Mouse (Mus musculus) adrenal gland, postnatal 10 days (tissue): Measurements from ENCODE around the gene Zdhhc23. TPM values are rescaled to one million over a fixed set of nuclear protein-coding genes. Genes with fewer than 3 reads are reported as not detected.

Source experiments
- microRNA-seq: library from miRNA; unstranded; fragments of <30 nt; microRNA quantifications from one replicate; pipeline ENCODE4 v1.2.0, GENCODE M21; 2021
- total RNA-seq, 2 experiments: library from RNA; stranded (reverse); gene quantifications; 2 replicates each; pipeline ENCODE4 v1.2.3; 2021

Zdhhc23 gene
- total RNA-seq, 2 experiments from 2014 or later = 1.5 to 2.2 TPM

Small RNA genes lying within 50 kb of the gene (microRNA-seq; reads per million reads assigned to microRNA genes)
- gene Mir3470b = not detected

Other genes starting within 250 kb of the Zdhhc23 start
- gene Drd3, start 225.8 kb downstream of the Zdhhc23 start, total RNA-seq = not detected
- gene Ccdc191, start 90.0 kb downstream of the Zdhhc23 start, total RNA-seq = 1 to 10 TPM; 4.5 to 7.2 TPM
- gene Qtrt2, start 53.0 kb downstream of the Zdhhc23 start, total RNA-seq = 10 to 100 TPM; 26.8 to 34.0 TPM
- gene Gramd1c, start 83.6 kb upstream of the Zdhhc23 start, total RNA-seq = 1 to 10 TPM; 4.5 to 5.3 TPM
- gene Atp6v1a, start 159.9 kb upstream of the Zdhhc23 start, total RNA-seq = 10 to 100 TPM; 91.4 to 92.3 TPM
- 10 to 100 TPM; 82.8 to 85.7 TPM for gene Naa50, start 160.0 kb upstream of the Zdhhc23 start, total RNA-seq
- 10 to 100 TPM; 19.7 to 24.1 TPM for gene Usf3, start 193.5 kb upstream of the Zdhhc23 start, total RNA-seq